Mouse (Mus musculus) embryonic facial prominence, embryonic 12.5 days (tissue): ENCODE data around the gene Camta1. TPM values are rescaled to one million over a fixed set of nuclear protein-coding genes. Genes with fewer than 3 reads are reported as not detected.
A peak's percentile ranks its signal among the peaks of the same experiment; 100 is the strongest.

Experiments
- ATAC-seq: fragments of 200-750 bp; cut with Nextera tagmentation; 2 replicates; pipeline ENCODE4 v1.8.0; 2017; ENCODE audit not compliant: insufficient number of reproducible peaks, insufficient read depth, low FRiP score, low TSS enrichment
- H3K27ac ChIP-seq: fragments of 300-500 bp; sonication (generic); 2 replicates; pipeline ENCODE4 v1.5.1; 2016; ENCODE audit warnings: mild to moderate bottlenecking
- H3K27me3 ChIP-seq: fragments of 300-500 bp; sonication (generic); 2 replicates; pipeline ENCODE4 v1.6.1; 2016; ENCODE audit warnings: mild to moderate bottlenecking, moderate library complexity
- H3K36me3 ChIP-seq: fragments of 300-500 bp; sonication (generic); 2 replicates; pipeline ENCODE4 v1.6.1; 2016; ENCODE audit warnings: mild to moderate bottlenecking
- H3K4me1 ChIP-seq: fragments of 300-500 bp; sonication (generic); 2 replicates; pipeline ENCODE4 v1.6.1; 2016
- H3K4me2 ChIP-seq: fragments of 300-500 bp; sonication (generic); replicated peaks from 2 replicates; pipeline ENCODE4 v1.6.1; 2016; ENCODE audit warnings: mild to moderate bottlenecking, moderate library complexity
- H3K4me3 ChIP-seq: fragments of 300-500 bp; sonication (generic); 2 replicates; pipeline ENCODE4 v1.5.1; 2016; ENCODE audit warnings: mild to moderate bottlenecking
- H3K9ac ChIP-seq: fragments of 300-500 bp; sonication (generic); 2 replicates; pipeline ENCODE4 v1.6.1; 2016; ENCODE audit warnings: mild to moderate bottlenecking, moderate library complexity
- H3K9me3 ChIP-seq: fragments of 300-500 bp; sonication (generic); 2 replicates; pipeline ENCODE4 v1.6.1; 2016; ENCODE audit warnings: mild to moderate bottlenecking, moderate library complexity
- WGBS: fragments of 180-500 bp; shearing (Covaris S2); methylation state at CpG from one replicate; pipeline ENCODE4 v1.1.7; 2016; 5-methylcytosine and 5-hydroxymethylcytosine counted together
- polyA plus RNA-seq: library from polyadenylated mRNA; unstranded; fragments of >200 nt; fragmentation: Nextera tagmentation; extraction: Ambion mirVana; gene quantifications from 2 replicates; pipeline ENCODE4 v1.2.1, GENCODE M21; 2016

Gene Camta1
- polyA plus RNA-seq, 1 experiment from 2014 or later: 115 TPM

- Histone ChIP-seq H3K27me3 (no peaks in the 10 kb centered on the region), H3K9ac (no peak overlapping the region), H3K4me2 (no peak overlapping the region), H3K27ac (no peak overlapping the region), H3K4me3 (no peak overlapping the region), H3K9me3 (no peaks in the 10 kb centered on the region), H3K36me3 (no peaks in the 10 kb centered on the region), H3K4me1 (no peaks in the 10 kb centered on the region)
- WGBS: 87% methylated on average over 11 of the region's 11 CpGs
- no peak for ATAC-seq
These were observed 159.2 kb downstream of the Camta1 start for GRCm38 (mm10) chr4:151702463-151702862.

- Histone ChIP-seq H3K27me3 (no peaks in the 10 kb centered on the region), H3K36me3 (no peaks in the 10 kb centered on the region), H3K27ac (no peak overlapping the region), H3K9ac (no peak overlapping the region), H3K4me1 (no peaks in the 10 kb centered on the region), H3K4me3 (no peak overlapping the region), H3K9me3 (no peaks in the 10 kb centered on the region), H3K4me2 (no peak overlapping the region)
- WGBS: 85% methylated on average over 11 of the region's 11 CpGs
- ATAC-seq: no peak
These were observed 165.7 kb downstream of the Camta1 start for GRCm38 (mm10) chr4:151695984-151696383.

GRCm38 (mm10) chr4:151694531-151694930 is 167.1 kb downstream of the Camta1 start:
- no peaks in the 10 kb centered on the region for H3K9me3 ChIP-seq
- H3K9ac ChIP-seq: no peak overlapping the region
- no peak overlapping the region for H3K27ac ChIP-seq
- H3K36me3 ChIP-seq: no peaks in the 10 kb centered on the region
- no peaks in the 10 kb centered on the region for H3K27me3 ChIP-seq
- H3K4me3 ChIP-seq: no peak overlapping the region
- no peak for ATAC-seq
- H3K4me2 ChIP-seq: no peak overlapping the region
- 88% methylated on average over 7 of the region's 7 CpGs for WGBS
- no peaks in the 10 kb centered on the region for H3K4me1 ChIP-seq

- Histone ChIP-seq H3K36me3 (no peaks in the 10 kb centered on the region), H3K9me3 (no peaks in the 10 kb centered on the region), H3K4me1 (no peaks in the 10 kb centered on the region), H3K4me3 (no peak overlapping the region), H3K27ac (no peak overlapping the region), H3K4me2 (no peak overlapping the region), H3K27me3 (no peaks in the 10 kb centered on the region), H3K9ac (no peak overlapping the region)
- no peak for ATAC-seq
- 90% methylated on average over 3 of the region's 3 CpGs for WGBS
These were observed 167.6 kb downstream of the Camta1 start for GRCm38 (mm10) chr4:151694047-151694446.

GRCm38 (mm10) chr4:151690041-151690440 is 171.6 kb downstream of the Camta1 start:
- WGBS: 87% methylated on average over 12 of the region's 12 CpGs
- H3K4me3 ChIP-seq: no peak overlapping the region
- no peaks in the 10 kb centered on the region for H3K4me1 ChIP-seq
- H3K4me2 ChIP-seq: no peak overlapping the region
- H3K9me3 ChIP-seq: no peaks in the 10 kb centered on the region
- no peak overlapping the region for H3K9ac ChIP-seq
- no peak for ATAC-seq
- no peak overlapping the region for H3K27ac ChIP-seq
- H3K36me3 ChIP-seq: no peaks in the 10 kb centered on the region
- H3K27me3 ChIP-seq: no peaks in the 10 kb centered on the region

- Histone ChIP-seq H3K4me1 (no peaks in the 10 kb centered on the region), H3K27me3 (no peaks in the 10 kb centered on the region), H3K4me2 (no peak overlapping the region), H3K9ac (no peak overlapping the region), H3K4me3 (no peak overlapping the region), H3K27ac (no peak overlapping the region), H3K36me3 (no peaks in the 10 kb centered on the region), H3K9me3 (no peaks in the 10 kb centered on the region)
- no peak for ATAC-seq
- WGBS: 84% methylated on average over 5 of the region's 5 CpGs
These were observed 173.5 kb downstream of the Camta1 start for GRCm38 (mm10) chr4:151688206-151688605.

GRCm38 (mm10) chr4:151684596-151684995 is 177.1 kb downstream of the Camta1 start:
- H3K27ac ChIP-seq: no peak overlapping the region
- no peaks in the 10 kb centered on the region for H3K27me3 ChIP-seq
- H3K36me3 ChIP-seq: no peaks in the 10 kb centered on the region
- no peaks in the 10 kb centered on the region for H3K4me1 ChIP-seq
- ATAC-seq: no peak
- 88% methylated on average over 7 of the region's 7 CpGs for WGBS
- H3K9ac ChIP-seq: no peak overlapping the region
- no peaks in the 10 kb centered on the region for H3K9me3 ChIP-seq
- no peak overlapping the region for H3K4me2 ChIP-seq
- no peak overlapping the region for H3K4me3 ChIP-seq

- H3K4me3 ChIP-seq: no peak overlapping the region
- no peak overlapping the region for H3K27ac ChIP-seq
- no peak overlapping the region for H3K9ac ChIP-seq
- no peaks in the 10 kb centered on the region for H3K9me3 ChIP-seq
- ATAC-seq: no peak
- H3K36me3 ChIP-seq: no peaks in the 10 kb centered on the region
- no peaks in the 10 kb centered on the region for H3K4me1 ChIP-seq
- H3K27me3 ChIP-seq: no peaks in the 10 kb centered on the region
- no peak overlapping the region for H3K4me2 ChIP-seq
- WGBS: 71% methylated on average over 12 of the region's 12 CpGs
These were observed 178.7 kb downstream of the Camta1 start for GRCm38 (mm10) chr4:151682831-151683488.

GRCm38 (mm10) chr4:151672452-151672851 is 189.2 kb downstream of the Camta1 start:
- H3K36me3 ChIP-seq: no peaks in the 10 kb centered on the region
- H3K9ac ChIP-seq: no peak overlapping the region
- no peak overlapping the region for H3K4me3 ChIP-seq
- 0 out of 2 replicates have a peak, but pooled peaks have one; percentile 30 for ATAC-seq
- 68% methylated on average over 13 of the region's 13 CpGs for whole genome bisulfite sequencing
- no peaks in the 10 kb centered on the region for H3K27me3 ChIP-seq
- H3K27ac ChIP-seq: no peak overlapping the region
- no peaks in the 10 kb centered on the region for H3K9me3 ChIP-seq
- H3K4me2 ChIP-seq: no peak overlapping the region
- peaks cover 6% of the 10 kb centered on the region; the same call in 1 of the 2 replicates for H3K4me1 ChIP-seq

- no peak overlapping the region for H3K4me3 ChIP-seq
- ATAC-seq: no peak
- no peaks in the 10 kb centered on the region for H3K27me3 ChIP-seq
- H3K9ac ChIP-seq: no peak overlapping the region
- H3K9me3 ChIP-seq: no peaks in the 10 kb centered on the region
- H3K4me1 ChIP-seq: no peaks in the 10 kb centered on the region
- no peak overlapping the region for H3K27ac ChIP-seq
- WGBS: 70% methylated on average over 12 of the region's 12 CpGs
- H3K4me2 ChIP-seq: no peak overlapping the region
- H3K36me3 ChIP-seq: no peaks in the 10 kb centered on the region
These were observed 195.2 kb downstream of the Camta1 start for GRCm38 (mm10) chr4:151666411-151666901.

GRCm38 (mm10) chr4:151661486-151661885 is 200.2 kb downstream of the Camta1 start:
- 73% methylated on average over 9 of the region's 9 CpGs for WGBS
- no peaks in the 10 kb centered on the region for H3K36me3 ChIP-seq
- H3K4me3 ChIP-seq: no peak overlapping the region
- no peak overlapping the region for H3K4me2 ChIP-seq
- ATAC-seq: no peak
- H3K9ac ChIP-seq: no peak overlapping the region
- H3K9me3 ChIP-seq: no peaks in the 10 kb centered on the region
- no peaks in the 10 kb centered on the region for H3K27me3 ChIP-seq
- H3K27ac ChIP-seq: no peak overlapping the region
- H3K4me1 ChIP-seq: no peaks in the 10 kb centered on the region

- Histone ChIP-seq H3K27ac (no peak overlapping the region), H3K9ac (no peak overlapping the region), H3K27me3 (no peaks in the 10 kb centered on the region), H3K36me3 (no peaks in the 10 kb centered on the region), H3K9me3 (no peaks in the 10 kb centered on the region), H3K4me1 (0 out of 2 replicates have a peak, but pooled peaks cover 4% of the 10 kb centered on the region), H3K4me2 (no peak overlapping the region), H3K4me3 (no peak overlapping the region)
- ATAC-seq: no peak
- WGBS: 75% methylated on average over 10 of the region's 10 CpGs
These were observed 205.2 kb downstream of the Camta1 start for GRCm38 (mm10) chr4:151656427-151656826.
